Mouse (Mus musculus) kidney, embryonic 15.5 days (tissue): ENCODE results near the gene Whrn. TPM values are rescaled to one million over a fixed set of nuclear protein-coding genes. Genes with fewer than 3 reads are reported as not detected.

ENCODE experiments used
- ATAC-seq: fragments of 200-750 bp; cut with Nextera tagmentation; replicated peaks from 2 replicates; pipeline ENCODE4 v1.8.0; 2017; ENCODE audit warnings: moderate TSS enrichment; ENCODE audit not compliant: low FRiP score
- H3K27ac ChIP-seq: fragments of 300-500 bp; sonication (generic); 2 replicates; pipeline ENCODE4 v1.5.1; 2015; ENCODE audit warnings: mild to moderate bottlenecking, inconsistent platforms
- H3K27me3 ChIP-seq: fragments of 300-500 bp; sonication (generic); 2 replicates; pipeline ENCODE4 v1.6.1; 2015; ENCODE audit warnings: inconsistent platforms
- H3K36me3 ChIP-seq: fragments of 300-500 bp; sonication (generic); 2 replicates; pipeline ENCODE4 v1.6.1; 2015; ENCODE audit warnings: inconsistent platforms
- H3K4me1 ChIP-seq: fragments of 300-500 bp; sonication (generic); 2 replicates; pipeline ENCODE4 v1.6.1; 2015; ENCODE audit warnings: inconsistent platforms
- H3K4me2 ChIP-seq: fragments of 300-500 bp; sonication (generic); 2 replicates; pipeline ENCODE4 v1.6.1; 2015; ENCODE audit warnings: moderate library complexity, mild to moderate bottlenecking, inconsistent platforms
- H3K4me3 ChIP-seq: fragments of 300-500 bp; sonication (generic); replicated peaks from 2 replicates; pipeline ENCODE4 v1.5.1; 2015; ENCODE audit warnings: mild to moderate bottlenecking, inconsistent platforms
- H3K9ac ChIP-seq: fragments of 300-500 bp; sonication (generic); 2 replicates; pipeline ENCODE4 v1.6.1; 2015; ENCODE audit warnings: mild to moderate bottlenecking, inconsistent platforms
- H3K9me3 ChIP-seq: fragments of 300-500 bp; sonication (generic); replicated peaks from 2 replicates; pipeline ENCODE4 v1.6.1; 2016; ENCODE audit warnings: inconsistent platforms
- WGBS: fragments of 180-500 bp; shearing (Covaris S2); methylation state at CpG from one replicate; pipeline ENCODE4 v1.1.7; 2015; ENCODE audit warnings: mixed read lengths; 5-methylcytosine and 5-hydroxymethylcytosine counted together
- polyA plus RNA-seq: library from polyadenylated mRNA; unstranded; fragments of >200 nt; fragmentation: Nextera tagmentation; extraction: Ambion mirVana; gene quantifications from 2 replicates; pipeline ENCODE4 v1.2.1, GENCODE M21; 2015

Gene Whrn
- polyA plus RNA-seq, 1 experiment from 2014 or later = 6.1 TPM

- H3K4me1 ChIP-seq = peaks cover 27% of the 10 kb centered on the region
- no peaks in the 10 kb centered on the region for H3K36me3 ChIP-seq
- no peaks in the 10 kb centered on the region for H3K9me3 ChIP-seq
- H3K27me3 ChIP-seq = no peaks in the 10 kb centered on the region
- ATAC-seq = no peak; the same call in 1 of the 2 replicates
- H3K4me2 ChIP-seq = no peak overlapping the region
- no peak overlapping the region for H3K9ac ChIP-seq
- no peak overlapping the region for H3K4me3 ChIP-seq
- WGBS = 42% methylated on average over 7 of the region's 7 CpGs
- H3K27ac ChIP-seq = peak overlapping the region; percentile 7; the same call in 1 of the 2 replicates
Measured at GRCm38 (mm10) chr4:63440262-63440661, 55.5 kb downstream of the Whrn start.

- ATAC-seq = no peak
- H3K9me3 ChIP-seq = no peaks in the 10 kb centered on the region
- peak overlapping the region; percentile 45; the same call in 1 of the 2 replicates for H3K27ac ChIP-seq
- peaks cover 20% of the 10 kb centered on the region for H3K4me1 ChIP-seq
- H3K4me3 ChIP-seq = no peak overlapping the region
- no peaks in the 10 kb centered on the region for H3K36me3 ChIP-seq
- no peak overlapping the region for H3K4me2 ChIP-seq
- no peak overlapping the region for H3K9ac ChIP-seq
- H3K27me3 ChIP-seq = no peaks in the 10 kb centered on the region
- WGBS = 77% methylated on average over 5 of the region's 5 CpGs
Measured at GRCm38 (mm10) chr4:63437968-63438367, 57.8 kb downstream of the Whrn start.

- no peaks in the 10 kb centered on the region for H3K9me3 ChIP-seq
- H3K36me3 ChIP-seq = 0 out of 2 replicates have a peak, but pooled peaks cover 2% of the 10 kb centered on the region
- H3K4me2 ChIP-seq = no peak overlapping the region
- peak overlapping the region; percentile 45 for H3K27ac ChIP-seq
- no peak for ATAC-seq
- H3K4me3 ChIP-seq = no peak overlapping the region
- WGBS = 60% methylated on average over 16 of the region's 16 CpGs
- no peaks in the 10 kb centered on the region for H3K27me3 ChIP-seq
- no peak overlapping the region for H3K9ac ChIP-seq
- H3K4me1 ChIP-seq = peaks cover 20% of the 10 kb centered on the region
Measured at GRCm38 (mm10) chr4:63437119-63437815, 58.5 kb downstream of the Whrn start.

- Histone ChIP-seq H3K9ac (no peak overlapping the region), H3K4me1 (peaks cover 20% of the 10 kb centered on the region), H3K4me3 (no peak overlapping the region), H3K4me2 (no peak overlapping the region), H3K27ac (no peak overlapping the region), H3K36me3 (peaks cover 9% of the 10 kb centered on the region; the same call in 1 of the 2 replicates), H3K27me3 (no peaks in the 10 kb centered on the region), H3K9me3 (no peaks in the 10 kb centered on the region)
- no peak for ATAC-seq
- WGBS = 72% methylated on average over 9 of the region's 9 CpGs
Measured at GRCm38 (mm10) chr4:63435402-63435801, 60.4 kb downstream of the Whrn start.

GRCm38 (mm10) chr4:63431098-63431497 is 64.7 kb downstream of the Whrn start:
- 66% methylated on average over 5 of the region's 5 CpGs for WGBS
- peaks cover 10% of the 10 kb centered on the region for H3K4me1 ChIP-seq
- no peak overlapping the region for H3K4me2 ChIP-seq
- no peak overlapping the region for H3K9ac ChIP-seq
- H3K4me3 ChIP-seq = no peak overlapping the region
- H3K27ac ChIP-seq = no peak overlapping the region
- H3K36me3 ChIP-seq = peaks cover 9% of the 10 kb centered on the region; the same call in 1 of the 2 replicates
- no peaks in the 10 kb centered on the region for H3K9me3 ChIP-seq
- ATAC-seq = no peak
- H3K27me3 ChIP-seq = no peaks in the 10 kb centered on the region

GRCm38 (mm10) chr4:63430357-63430756 is 65.4 kb downstream of the Whrn start:
- Histone ChIP-seq H3K36me3 (peaks cover 9% of the 10 kb centered on the region; the same call in 1 of the 2 replicates), H3K27me3 (no peaks in the 10 kb centered on the region), H3K4me2 (no peak overlapping the region), H3K27ac (no peak overlapping the region), H3K4me3 (no peak overlapping the region), H3K4me1 (peaks cover 14% of the 10 kb centered on the region), H3K9me3 (no peaks in the 10 kb centered on the region), H3K9ac (no peak overlapping the region)
- no peak for ATAC-seq
- WGBS = 40% methylated on average over 3 of the region's 3 CpGs

- ATAC-seq = peak; percentile 70
- Histone ChIP-seq H3K9me3 (no peaks in the 10 kb centered on the region), H3K9ac (no peak overlapping the region), H3K4me2 (no peak overlapping the region), H3K4me1 (peaks cover 18% of the 10 kb centered on the region), H3K27ac (peak overlapping the region; percentile 38), H3K27me3 (no peaks in the 10 kb centered on the region), H3K36me3 (no peaks in the 10 kb centered on the region), H3K4me3 (no peak overlapping the region)
- 31% methylated on average over 8 of the region's 8 CpGs for WGBS
Measured at GRCm38 (mm10) chr4:63426308-63426707, 69.5 kb downstream of the Whrn start.

GRCm38 (mm10) chr4:63423811-63424210 is 72.0 kb downstream of the Whrn start:
- Histone ChIP-seq H3K27ac (no peak overlapping the region), H3K9ac (no peak overlapping the region), H3K27me3 (no peaks in the 10 kb centered on the region), H3K4me3 (no peak overlapping the region), H3K4me2 (no peak overlapping the region), H3K9me3 (no peaks in the 10 kb centered on the region), H3K4me1 (peaks cover 29% of the 10 kb centered on the region), H3K36me3 (no peaks in the 10 kb centered on the region)
- WGBS = 30% methylated on average over 5 of the region's 5 CpGs
- no peak for ATAC-seq

- ATAC-seq = no peak
- 78% methylated on average over 1 of the region's 1 CpGs for WGBS
- no peak overlapping the region for H3K9ac ChIP-seq
- H3K4me2 ChIP-seq = no peak overlapping the region
- H3K9me3 ChIP-seq = no peaks in the 10 kb centered on the region
- no peaks in the 10 kb centered on the region for H3K27me3 ChIP-seq
- no peak overlapping the region for H3K4me3 ChIP-seq
- peaks cover 35% of the 10 kb centered on the region for H3K4me1 ChIP-seq
- no peaks in the 10 kb centered on the region for H3K36me3 ChIP-seq
- no peak overlapping the region for H3K27ac ChIP-seq
Measured at GRCm38 (mm10) chr4:63423231-63423630, 72.6 kb downstream of the Whrn start.

- Histone ChIP-seq H3K4me1 (peaks cover 29% of the 10 kb centered on the region), H3K9me3 (no peaks in the 10 kb centered on the region), H3K27ac (no peak overlapping the region), H3K36me3 (no peaks in the 10 kb centered on the region), H3K4me3 (no peak overlapping the region), H3K9ac (no peak overlapping the region), H3K4me2 (no peak overlapping the region), H3K27me3 (no peaks in the 10 kb centered on the region)
- ATAC-seq = no peak
- 66% methylated on average over 14 of the region's 14 CpGs for WGBS
Measured at GRCm38 (mm10) chr4:63420143-63420920, 75.5 kb downstream of the Whrn start.

GRCm38 (mm10) chr4:63418270-63418669 is 77.5 kb downstream of the Whrn start:
- no peak overlapping the region for H3K9ac ChIP-seq
- no peaks in the 10 kb centered on the region for H3K27me3 ChIP-seq
- no peaks in the 10 kb centered on the region for H3K36me3 ChIP-seq
- H3K4me3 ChIP-seq = no peak overlapping the region
- H3K4me1 ChIP-seq = peaks cover 25% of the 10 kb centered on the region
- no peaks in the 10 kb centered on the region for H3K9me3 ChIP-seq
- no peak overlapping the region for H3K4me2 ChIP-seq
- 51% methylated on average over 11 of the region's 11 CpGs for WGBS
- 0 out of 2 replicates have a peak, but pooled peaks have one; percentile 10 for ATAC-seq
- no peak overlapping the region for H3K27ac ChIP-seq

GRCm38 (mm10) chr4:63417318-63417957 is 78.4 kb downstream of the Whrn start:
- WGBS = 15% methylated on average over 9 of the region's 9 CpGs

More at GRCm38 (mm10) chr4:63417318-63417957, 78.4 kb downstream of the Whrn start:
- H3K4me3 ChIP-seq = no peak overlapping the region
- H3K27me3 ChIP-seq = no peaks in the 10 kb centered on the region
- no peak overlapping the region for H3K4me2 ChIP-seq
- H3K4me1 ChIP-seq = peaks cover 25% of the 10 kb centered on the region
- H3K36me3 ChIP-seq = no peaks in the 10 kb centered on the region
- peak; percentile 40; the same call in 1 of the 2 replicates for ATAC-seq
- no peak overlapping the region for H3K9ac ChIP-seq
- no peaks in the 10 kb centered on the region for H3K9me3 ChIP-seq
- no peak overlapping the region for H3K27ac ChIP-seq
